Mouse (Mus musculus) MN1 (cell line): ENCODE data around the gene Coa4.
"Not testable (repeated sequence)": the region's sequence is repeated elsewhere in the genome, so short reads cannot be mapped to it uniquely, and the experiment has no call there.

Source experiments
- DNase-seq: peaks from one replicate; pipeline ENCODE4 v3.0.0-alpha.2; 2016; ENCODE audit warnings: low spot score

The Coa4 gene

DNA sequence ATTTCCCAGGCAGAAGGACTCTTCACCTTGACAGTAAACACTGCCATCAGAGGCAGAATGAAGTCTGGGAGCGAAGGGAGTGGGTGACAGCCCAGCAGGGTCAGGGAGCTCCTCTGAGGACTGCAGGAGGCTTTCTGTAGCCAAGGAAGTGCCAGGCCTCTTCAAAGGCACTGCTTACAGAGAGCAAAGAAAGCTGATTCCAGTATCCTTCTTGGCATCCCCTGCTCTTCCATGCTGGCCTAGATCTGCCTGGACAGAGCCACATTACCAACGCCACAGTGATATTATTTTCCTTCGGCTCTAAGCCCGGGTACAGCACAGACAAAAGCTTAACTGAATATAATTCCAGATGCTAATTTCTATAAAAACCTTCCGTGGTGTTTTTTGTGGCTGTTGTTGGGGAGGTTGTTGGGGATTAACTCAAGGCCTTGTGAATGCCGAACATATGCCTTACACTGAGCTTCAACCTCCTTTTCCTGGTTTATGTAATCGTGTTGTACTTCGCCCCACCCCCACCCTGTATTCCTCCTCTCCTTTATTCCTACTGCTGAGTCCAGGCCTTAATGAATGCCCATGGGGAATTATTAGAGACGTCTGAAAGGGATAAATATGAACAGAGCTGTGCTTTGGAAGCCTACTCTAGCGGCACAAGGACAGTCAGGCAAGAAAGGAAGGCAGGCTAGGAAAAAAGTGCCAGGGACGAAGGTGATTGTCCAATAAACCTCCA lies 25.2 kb downstream of the Coa4 start:
- peak; percentile 62 for DNase-seq

DNA sequence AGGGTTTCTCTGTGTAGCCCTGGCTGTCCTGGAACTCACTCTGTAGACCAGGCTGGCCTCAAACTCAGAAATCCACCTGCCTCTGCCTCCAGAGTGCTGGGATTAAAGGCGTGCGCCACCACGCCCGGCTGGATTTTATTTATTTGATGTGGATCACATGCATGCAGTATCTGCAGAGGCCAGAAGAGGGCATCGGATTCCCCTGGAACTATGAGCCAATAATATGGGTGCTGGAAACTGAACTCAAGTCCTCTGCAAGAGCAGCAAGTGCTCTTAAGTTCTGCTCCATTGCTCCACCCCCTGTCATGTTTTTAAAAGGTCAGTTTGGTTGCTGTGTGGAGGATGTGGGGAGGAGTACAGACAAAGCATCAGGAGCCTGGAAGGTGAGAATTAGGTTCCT lies 30.4 kb downstream of the Coa4 start:
- not testable (repeated sequence) for DNase-seq

DNA sequence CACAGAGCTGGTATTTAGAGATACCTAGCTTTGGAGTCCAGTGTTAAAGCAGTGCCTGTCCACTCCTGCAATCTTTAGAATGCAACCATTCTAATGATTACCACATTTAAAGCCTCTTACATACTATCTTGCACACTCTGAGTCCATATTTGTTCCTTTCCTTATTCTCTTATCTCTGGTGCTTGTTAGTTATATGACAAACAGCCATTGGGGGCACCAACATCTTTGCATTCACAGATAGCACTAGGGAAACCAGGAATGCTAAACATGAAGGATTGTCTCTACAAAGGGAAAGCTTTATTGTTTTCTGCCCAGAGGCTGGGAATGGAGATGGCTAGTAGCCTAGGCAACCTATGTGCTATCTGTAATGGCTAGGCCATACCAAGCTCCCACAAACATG lies 33.0 kb downstream of the Coa4 start:
- no peak for DNase-seq

DNA sequence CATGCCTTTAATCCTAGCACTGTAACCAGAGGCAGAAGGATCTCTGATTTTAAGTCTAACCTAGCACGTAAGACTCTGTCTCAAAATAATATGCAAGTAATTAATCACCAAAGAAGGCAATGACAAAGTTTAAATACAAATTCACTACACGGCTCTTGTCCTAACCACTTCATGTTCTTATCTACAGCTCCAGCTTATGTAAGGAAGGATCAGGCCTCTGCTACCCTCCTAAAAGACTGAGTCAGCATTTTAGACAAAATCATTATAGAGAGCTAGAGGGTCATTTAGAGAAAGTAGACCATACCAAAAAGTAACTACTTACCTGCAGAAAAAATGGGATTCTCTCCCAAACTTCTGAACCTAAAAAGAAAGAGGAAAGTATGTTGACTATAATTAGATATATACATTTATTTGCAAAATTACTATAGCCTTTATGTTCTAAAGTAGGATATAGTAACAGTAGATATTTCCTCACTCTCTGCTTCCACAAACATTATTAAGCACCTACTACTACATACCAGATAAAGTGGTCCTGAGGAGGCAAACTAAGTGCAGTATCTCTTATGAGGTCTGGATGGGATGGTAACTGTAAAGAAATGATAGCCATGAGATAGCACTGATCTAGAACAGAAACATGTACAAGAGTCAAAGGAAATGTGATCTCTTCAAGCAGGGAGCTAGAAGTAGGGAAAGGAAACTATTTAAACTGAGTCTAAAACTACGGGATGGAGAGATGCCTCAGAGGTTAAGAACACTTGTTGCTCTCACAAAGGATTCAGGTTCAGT lies 34.3 kb downstream of the Coa4 start:
- DNase-seq, result no peak

DNA sequence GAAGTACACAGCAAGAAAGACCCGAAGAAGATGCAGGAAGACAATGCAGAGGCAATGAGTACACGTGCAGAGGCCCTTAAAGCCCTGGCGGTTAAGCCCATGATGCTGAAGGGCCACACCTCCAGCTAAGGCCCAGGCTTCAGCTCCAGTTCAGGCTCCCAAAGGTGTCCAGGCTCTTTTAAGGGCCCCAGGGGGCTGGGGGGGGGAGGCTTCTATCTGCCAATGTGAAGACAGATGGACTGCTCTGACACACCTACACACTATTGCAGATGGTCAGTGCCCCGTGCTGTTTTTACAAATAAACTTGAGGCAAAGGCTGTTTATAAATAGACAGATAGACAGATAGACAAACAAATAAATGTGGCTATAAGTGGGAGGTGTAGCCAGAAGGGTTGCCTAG lies 35.2 kb downstream of the Coa4 start:
- DNase-seq, result no peak

DNA sequence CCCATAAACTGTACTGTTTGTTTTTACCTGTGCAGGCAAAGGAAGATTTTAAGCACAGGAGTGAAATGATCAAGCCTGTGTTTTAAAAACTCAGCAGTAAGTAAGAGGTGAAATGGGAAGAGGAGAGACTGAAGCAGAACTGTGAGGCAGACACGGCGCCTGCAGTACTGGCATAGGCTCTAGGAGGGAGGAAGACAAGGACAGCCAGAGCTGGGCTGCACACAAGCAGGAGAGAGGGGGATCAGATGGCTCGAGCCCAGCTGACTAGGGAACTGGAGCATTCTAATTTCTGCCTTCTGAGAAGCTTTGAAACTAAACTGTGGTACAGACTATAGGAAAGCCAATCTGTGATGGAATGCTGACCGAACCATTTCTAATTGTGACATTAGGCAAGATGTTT lies 35.8 kb downstream of the Coa4 start:
- no peak for DNase-seq

DNA sequence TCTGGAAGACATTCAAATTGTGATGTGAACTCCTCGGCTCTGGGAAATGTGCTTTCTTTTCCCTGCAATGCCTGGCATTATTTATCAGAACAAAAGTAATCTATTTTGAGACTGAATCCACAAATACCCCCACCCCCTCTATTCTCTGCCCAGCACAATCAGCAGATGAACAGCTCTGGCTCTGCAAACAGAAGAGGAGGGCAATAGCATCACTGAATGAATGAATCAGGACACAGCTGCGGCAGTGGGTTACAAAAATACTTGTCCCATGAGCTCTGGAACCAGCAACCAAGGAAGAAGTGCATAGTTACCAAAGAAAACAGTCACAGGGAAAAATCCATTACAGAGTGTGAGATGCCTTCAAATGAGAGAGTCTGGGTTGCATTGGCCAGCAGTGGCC lies 41.9 kb downstream of the Coa4 start:
- no peak for DNase-seq

DNA sequence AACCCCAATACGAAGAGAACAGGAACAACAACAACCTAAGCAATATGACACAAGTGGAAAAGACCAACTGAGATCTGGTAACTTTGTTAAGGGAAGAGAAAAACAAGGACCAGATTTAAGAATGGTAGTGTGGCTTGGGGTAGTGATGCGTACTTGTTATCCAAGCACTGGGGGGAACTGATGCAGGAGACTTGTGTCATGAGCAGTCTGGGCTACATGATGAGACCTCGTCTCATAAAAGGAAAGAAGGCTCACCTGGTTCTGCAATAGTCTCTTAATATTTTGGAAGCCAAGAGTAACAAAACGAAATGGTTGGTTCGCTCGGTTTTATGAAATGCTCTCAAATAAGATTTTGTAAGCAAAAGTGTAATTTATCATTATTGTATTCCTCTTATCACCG lies 45.4 kb downstream of the Coa4 start:
- no peak for DNase-seq

DNA sequence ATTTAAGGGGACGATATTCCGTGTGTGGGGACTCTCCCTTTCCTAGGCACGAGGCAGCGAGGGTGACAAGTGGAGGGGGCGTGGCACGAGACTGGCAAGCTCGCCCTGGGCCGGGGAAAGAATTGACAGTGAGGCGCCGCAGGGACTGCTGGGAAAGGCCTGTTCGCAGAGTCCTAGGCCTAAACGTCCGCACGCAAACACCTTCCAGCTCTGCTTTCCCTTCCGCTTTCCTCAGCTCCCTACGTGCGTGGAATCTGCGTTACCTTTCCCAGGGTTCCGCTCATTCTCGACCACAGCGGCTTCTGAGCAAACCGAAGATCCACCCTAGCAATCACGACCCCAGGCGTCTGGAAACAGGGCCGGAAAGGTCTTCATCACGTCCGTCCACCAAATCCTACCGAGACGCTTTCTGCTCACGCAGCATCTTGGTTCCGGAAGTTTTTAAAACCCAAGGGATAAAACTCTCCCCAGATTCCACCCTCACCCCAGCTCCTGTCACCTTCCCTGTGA lies 45.9 kb downstream of the Coa4 start:
- DNase-seq, result peak; percentile 95

DNA sequence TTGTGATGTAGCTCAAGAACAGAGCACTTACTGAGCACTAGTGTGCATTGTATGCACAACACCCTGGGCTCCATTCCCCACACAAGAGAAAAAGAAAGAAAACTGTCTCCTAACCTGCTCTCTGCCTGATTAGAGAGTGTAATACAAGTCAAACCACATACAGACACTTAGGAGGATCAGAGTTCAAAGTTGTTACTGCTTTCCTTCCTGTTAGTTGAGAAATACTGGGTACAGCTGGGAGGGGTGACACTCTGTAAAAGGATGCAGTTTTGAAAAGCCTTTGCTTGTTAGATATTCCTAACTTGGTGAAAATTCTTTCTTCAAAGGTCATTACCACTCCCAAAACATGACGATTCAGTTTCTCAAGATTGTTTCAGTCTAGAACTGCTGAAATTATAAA lies 52.9 kb downstream of the Coa4 start:
- DNase-seq, result no peak
